Mouse (Mus musculus) thymus, adult 2 months (tissue): ENCODE results near the gene Fra10ac1. TPM values are rescaled to one million over a fixed set of nuclear protein-coding genes. Genes with fewer than 3 reads are reported as not detected.

ENCODE experiments used
- DNase-seq: peaks from one replicate; pipeline ENCODE4 v3.0.0; 2021
- H3K27ac ChIP-seq: fragments of 200-500 bp; 2 replicates; pipeline ENCODE4 v1.5.1; 2012; ENCODE audit warnings: low read length, control low read depth; ENCODE audit not compliant: control insufficient read depth, insufficient read depth
- H3K27me3 ChIP-seq: fragments of 200-500 bp; 2 replicates; pipeline ENCODE4 v1.6.1; 2012; ENCODE audit warnings: mild to moderate bottlenecking, low read length, moderate library complexity, mixed read lengths; ENCODE audit not compliant: control insufficient read depth, insufficient read depth
- H3K36me3 ChIP-seq: fragments of 200-500 bp; 2 replicates; pipeline ENCODE4 v1.6.1; 2012; ENCODE audit warnings: mild to moderate bottlenecking, low read length, moderate library complexity; ENCODE audit not compliant: control insufficient read depth, insufficient read depth
- H3K4me1 ChIP-seq: fragments of 200-500 bp; replicated peaks from 2 replicates; pipeline ENCODE4 v1.6.1; 2012; ENCODE audit warnings: low read length; ENCODE audit not compliant: control insufficient read depth, insufficient read depth
- H3K4me3 ChIP-seq: fragments of 200-500 bp; 2 replicates; pipeline ENCODE4 v1.5.1; 2012; ENCODE audit warnings: mild to moderate bottlenecking, low read length, control low read depth, moderate library complexity; ENCODE audit not compliant: control insufficient read depth, insufficient read depth
- CTCF ChIP-seq: fragments of 200-500 bp; IDR thresholded peaks from 2 replicates; pipeline ENCODE4 v1.5.1; 2012; ENCODE audit warnings: mild to moderate bottlenecking, control low read depth, low read length, moderate library complexity, borderline replicate concordance; ENCODE audit not compliant: control insufficient read depth, poor library complexity, insufficient read depth; ENCODE audit errors: extremely low read depth
- POLR2A ChIP-seq: fragments of 200-500 bp; IDR thresholded peaks from 2 replicates; pipeline ENCODE4 v1.6.1; 2012; ENCODE audit warnings: mild to moderate bottlenecking, low read length, control low read depth, moderate library complexity; ENCODE audit not compliant: control insufficient read depth, poor library complexity, insufficient read depth; ENCODE audit errors: extremely low read depth
- WGBS: fragments of 180-500 bp; shearing (Covaris S2); methylation state at CpG from one replicate; pipeline ENCODE4 v1.1.7; 2018; 5-methylcytosine and 5-hydroxymethylcytosine counted together
- polyA plus RNA-seq: library from polyadenylated mRNA; depleted of rRNA; stranded (reverse); fragments of >200 nt; gene quantifications from 2 replicates; pipeline ENCODE4 v1.2.3, GENCODE M21; 2012

Fra10ac1 gene
- polyA plus RNA-seq, 1 experiment: 4.3 TPM

DNA sequence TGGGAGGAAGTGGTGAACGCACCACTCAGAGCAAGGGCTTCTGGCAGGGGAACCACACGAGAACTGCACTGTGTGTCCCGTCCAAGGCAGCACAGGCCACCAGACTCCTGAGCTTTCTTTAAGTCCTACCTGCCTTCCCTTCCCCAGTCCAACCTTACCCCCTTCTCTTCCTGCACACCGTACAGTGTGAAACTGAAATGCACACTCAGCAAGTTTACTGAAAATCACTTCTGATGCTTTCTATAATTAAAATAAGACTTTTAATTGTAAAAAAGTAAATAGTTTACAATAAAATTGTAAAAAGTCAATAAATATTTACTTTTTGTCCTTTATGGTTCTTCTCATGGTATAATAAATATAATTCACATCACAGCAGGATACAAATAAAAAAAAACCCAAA, 28.7 kb downstream of the Fra10ac1 start:
- Histone ChIP-seq H3K4me3 (no peak overlapping the region), H3K4me1 (no peaks in the 10 kb centered on the region), H3K36me3 (no peaks in the 10 kb centered on the region), H3K27me3 (no peaks in the 10 kb centered on the region), H3K27ac (no peak overlapping the region)
- over 99% methylated on average over 4 of the region's 4 CpGs for WGBS
- no peak for TF ChIP-seq POLR2A
- no peak for TF ChIP-seq CTCF
- no peak for DNase-seq

DNA sequence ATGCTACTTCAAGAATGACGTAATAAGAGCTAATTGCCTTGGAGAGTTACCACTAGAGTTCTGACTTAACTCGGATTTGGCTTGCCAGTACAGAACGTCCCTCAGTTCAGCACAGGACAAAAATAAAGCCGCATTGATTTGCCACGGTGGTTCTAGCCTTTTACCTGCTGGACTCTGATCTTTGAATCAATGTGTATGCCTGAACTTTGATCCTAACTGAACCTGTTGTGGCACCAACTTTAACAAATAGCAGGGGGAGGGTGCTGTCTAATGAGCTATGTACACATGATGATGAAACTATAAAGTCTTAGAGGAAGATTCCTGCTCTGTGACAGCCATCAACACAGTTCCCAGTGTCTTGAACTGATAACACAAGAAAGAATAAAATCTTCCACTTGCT, 32.5 kb downstream of the Fra10ac1 start:
- H3K36me3 ChIP-seq: 0 out of 2 replicates have a peak, but pooled peaks cover 8% of the 10 kb centered on the region
- TF ChIP-seq CTCF: no peak
- TF ChIP-seq POLR2A: no peak
- H3K4me1 ChIP-seq: no peaks in the 10 kb centered on the region
- no peaks in the 10 kb centered on the region for H3K27me3 ChIP-seq
- H3K4me3 ChIP-seq: no peak overlapping the region
- WGBS: 97% methylated on average over 5 of the region's 5 CpGs
- no peak overlapping the region for H3K27ac ChIP-seq
- no peak for DNase-seq

DNA sequence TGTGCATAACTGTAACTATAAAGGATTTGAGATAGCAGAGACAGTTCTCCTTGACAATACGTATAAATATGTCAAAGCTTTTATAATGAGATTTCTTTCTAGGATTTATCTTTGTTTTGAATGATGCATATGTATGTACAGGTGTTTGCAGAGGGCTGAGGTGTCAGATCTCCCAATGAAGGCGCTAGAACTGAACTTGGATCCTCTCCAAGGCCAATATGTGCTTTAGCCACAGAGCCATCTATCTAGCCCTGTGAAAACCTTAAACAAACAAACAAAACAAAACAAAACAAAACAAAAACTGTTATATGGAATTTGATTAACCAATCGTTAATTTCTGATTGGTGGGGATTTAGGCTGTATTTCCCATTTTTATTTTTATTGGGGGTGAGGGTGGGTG, 33.4 kb downstream of the Fra10ac1 start:
- Histone ChIP-seq H3K27ac (no peak overlapping the region), H3K36me3 (0 out of 2 replicates have a peak, but pooled peaks cover 8% of the 10 kb centered on the region), H3K4me1 (no peaks in the 10 kb centered on the region), H3K4me3 (no peak overlapping the region), H3K27me3 (no peaks in the 10 kb centered on the region)
- no peak for DNase-seq
- TF ChIP-seq POLR2A: no peak
- no peak for TF ChIP-seq CTCF
- WGBS: 93% methylated on average over 3 of the region's 3 CpGs

DNA sequence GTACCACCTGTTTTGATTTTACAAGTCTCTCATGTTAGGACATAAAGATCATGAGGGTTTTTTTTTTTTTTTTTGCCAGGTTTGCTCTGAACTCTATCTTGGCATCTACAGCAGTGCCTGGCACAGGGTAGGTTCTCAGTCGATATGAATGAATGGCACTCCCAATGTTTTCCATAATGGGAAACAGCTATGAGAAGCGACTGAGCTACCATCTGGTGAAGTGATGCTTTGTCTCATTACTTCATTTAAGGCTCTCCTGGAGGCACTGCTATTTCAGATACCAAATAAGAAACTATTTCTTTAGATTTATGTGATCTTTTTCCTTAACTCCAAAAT, 36.6 kb downstream of the Fra10ac1 start:
- WGBS: 94% methylated on average over 2 of the region's 2 CpGs
- 0 out of 2 replicates have a peak, but pooled peaks cover 8% of the 10 kb centered on the region for H3K36me3 ChIP-seq
- no peaks in the 10 kb centered on the region for H3K27me3 ChIP-seq
- H3K4me1 ChIP-seq: no peaks in the 10 kb centered on the region
- DNase-seq: no peak
- TF ChIP-seq POLR2A: no peak
- no peak for TF ChIP-seq CTCF
- no peak overlapping the region for H3K27ac ChIP-seq
- H3K4me3 ChIP-seq: no peak overlapping the region

DNA sequence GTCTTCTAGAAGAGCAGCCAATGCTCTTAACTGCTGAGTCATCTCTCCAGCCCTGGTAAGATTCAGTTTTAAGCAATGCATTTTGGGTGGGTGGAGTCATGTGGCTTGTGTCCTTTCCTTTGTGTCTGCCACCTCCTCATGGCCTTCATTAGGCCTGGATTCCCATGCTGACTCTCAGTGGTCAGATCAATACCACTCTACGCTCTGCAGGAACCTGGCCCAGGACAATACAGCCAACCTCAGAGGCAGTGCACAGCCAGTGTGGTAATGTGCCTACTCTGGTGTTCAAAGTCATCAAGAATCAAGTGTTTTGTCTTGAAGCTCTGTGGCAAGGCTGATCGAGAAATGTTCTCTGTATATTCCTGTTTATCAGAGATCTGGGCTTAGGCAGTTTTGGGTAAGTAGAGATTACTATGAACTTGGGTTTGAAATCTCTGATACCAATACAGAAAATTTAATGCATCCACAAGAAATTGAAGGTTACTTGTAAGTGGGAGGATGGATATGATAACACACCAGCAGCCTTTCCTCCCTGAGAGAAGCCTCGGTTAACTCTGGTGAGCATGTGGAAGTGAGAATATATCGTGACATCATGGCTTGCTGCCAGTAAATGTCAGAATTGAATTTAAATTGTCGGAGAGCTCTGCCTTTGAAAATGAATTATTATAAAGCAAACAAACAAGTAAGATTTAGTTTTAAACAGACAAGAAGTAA, 37.2 kb downstream of the Fra10ac1 start:
- Histone ChIP-seq H3K27ac (no peak overlapping the region), H3K36me3 (0 out of 2 replicates have a peak, but pooled peaks cover 8% of the 10 kb centered on the region), H3K4me3 (no peak overlapping the region), H3K4me1 (no peaks in the 10 kb centered on the region), H3K27me3 (no peaks in the 10 kb centered on the region)
- TF ChIP-seq POLR2A: no peak
- no peak for TF ChIP-seq CTCF
- DNase-seq: no peak
- WGBS: 94% methylated on average over 5 of the region's 5 CpGs

DNA sequence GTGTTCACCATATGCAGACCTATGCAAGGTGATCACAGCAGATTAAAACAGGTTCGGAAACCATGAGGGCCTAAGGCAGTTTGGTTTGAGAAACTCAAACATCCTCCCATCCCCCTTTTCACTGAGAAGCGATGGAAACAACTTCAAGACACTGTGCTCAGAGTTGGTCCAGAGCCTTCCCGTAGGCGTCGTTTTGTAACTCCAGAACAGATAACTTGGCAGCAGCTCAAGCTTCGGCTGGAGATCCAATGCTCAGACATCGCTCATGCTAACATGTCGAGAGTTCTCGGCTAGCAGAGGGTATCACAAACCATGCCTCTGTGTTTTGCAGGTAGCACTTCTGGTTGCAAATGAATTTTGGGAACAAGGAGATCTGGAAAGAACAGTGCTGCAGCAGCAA, 44.3 kb downstream of the Fra10ac1 start:
- no peaks in the 10 kb centered on the region for H3K36me3 ChIP-seq
- no peak for DNase-seq
- H3K27ac ChIP-seq: no peak overlapping the region
- TF ChIP-seq POLR2A (no peak), CTCF (no peak)
- no peaks in the 10 kb centered on the region for H3K27me3 ChIP-seq
- no peaks in the 10 kb centered on the region for H3K4me1 ChIP-seq
- no peak overlapping the region for H3K4me3 ChIP-seq
- 97% methylated on average over 9 of the region's 9 CpGs for WGBS

DNA sequence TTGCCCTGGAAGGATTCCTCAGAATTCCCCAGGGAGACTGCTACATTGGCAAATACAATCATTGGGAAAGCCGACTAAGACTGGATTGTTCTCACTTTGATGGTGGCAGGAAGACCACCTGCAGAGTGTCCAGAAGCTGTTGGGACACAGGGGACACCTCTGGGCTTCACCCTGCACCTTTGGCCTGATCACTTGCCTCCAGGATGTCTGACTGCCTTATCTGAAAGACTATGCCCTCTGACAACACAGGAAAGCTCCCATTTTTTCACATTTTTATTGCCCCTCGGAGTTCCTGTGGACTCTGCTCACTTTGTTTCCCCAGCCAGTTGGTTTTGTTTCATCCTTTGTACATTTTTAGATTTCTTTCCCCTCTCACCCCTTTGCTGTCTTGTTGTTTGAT, 59.3 kb downstream of the Fra10ac1 start:
- Histone ChIP-seq H3K36me3 (no peaks in the 10 kb centered on the region), H3K27me3 (no peaks in the 10 kb centered on the region), H3K4me1 (no peaks in the 10 kb centered on the region), H3K4me3 (no peak overlapping the region), H3K27ac (no peak overlapping the region)
- TF ChIP-seq CTCF (no peak), POLR2A (no peak)
- no peak for DNase-seq
- 48% methylated on average over 2 of the region's 2 CpGs for WGBS
